Mouse (Mus musculus) adrenal gland, postnatal 36 days (tissue): ENCODE data around the gene Gm19410. TPM values are rescaled to one million over a fixed set of nuclear protein-coding genes. Genes with fewer than 3 reads are reported as not detected.
A peak's percentile ranks its signal among the peaks of the same experiment; 100 is the strongest.

Experiments used
- DNase-seq, 2 experiments: peaks; one replicate each; pipeline ENCODE4 v3.0.0; 2021; ENCODE audit warnings: mixed read lengths in 1 of 2
- long read RNA-seq, 2 experiments: library from polyadenylated mRNA; stranded (forward); transcript quantifications; one replicate each; pipeline ENCODE4 v2.0.0; 2021; ENCODE audit warnings: borderline sequencing depth in 2 of 2
- microRNA-seq: library from miRNA; unstranded; fragments of <30 nt; microRNA quantifications from one replicate; pipeline ENCODE4 v1.2.0, GENCODE M21; 2021
- total RNA-seq, 2 experiments: library from RNA; stranded (reverse); gene quantifications; 2 replicates each; pipeline ENCODE4 v1.2.3; 2021

Gm19410 gene
- not detected for total RNA-seq
- long read RNA-seq, experiment 1: 0 reads
- long read RNA-seq, experiment 2: 0 reads

DNA sequence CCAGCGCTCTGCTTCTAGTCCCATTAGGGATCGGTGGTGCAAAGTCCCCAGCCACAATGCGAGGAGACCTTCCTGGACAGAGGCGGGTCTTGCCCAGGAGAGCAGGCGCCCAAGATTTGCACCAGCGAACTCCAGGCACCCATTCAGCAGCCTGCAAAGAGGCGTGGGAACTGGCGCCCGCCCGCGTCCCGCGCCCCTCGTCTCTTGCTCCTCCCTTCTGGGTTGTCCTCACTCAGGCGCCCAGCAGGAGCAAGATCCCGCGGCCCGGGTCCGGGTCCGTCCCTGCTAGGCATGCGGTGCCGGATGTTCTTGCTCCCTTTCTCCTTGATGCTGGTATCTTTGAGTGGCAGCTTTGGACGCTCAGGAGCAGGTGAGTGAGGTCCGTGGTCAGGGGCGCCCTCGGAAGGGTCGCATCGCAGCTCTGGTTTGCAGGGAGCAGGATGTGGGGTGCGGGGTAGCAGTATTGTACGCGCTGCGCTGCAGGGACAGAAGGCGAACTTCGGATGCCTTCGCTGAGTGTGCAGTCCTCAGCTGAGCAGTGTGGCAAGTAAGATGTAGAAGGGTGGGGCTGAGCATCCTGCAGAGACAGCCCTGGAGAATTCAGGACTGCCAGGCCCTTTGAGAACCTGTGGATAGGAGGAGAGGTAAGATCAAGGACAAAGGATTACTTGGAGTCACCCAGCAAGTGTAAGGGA is at the start of gene Gm19410:
TSS of gene Gm19410 (plus strand) at position 292 of the 695 bp plus-strand sequence.
- peak; percentile 14 to 19 for DNase-seq

DNA sequence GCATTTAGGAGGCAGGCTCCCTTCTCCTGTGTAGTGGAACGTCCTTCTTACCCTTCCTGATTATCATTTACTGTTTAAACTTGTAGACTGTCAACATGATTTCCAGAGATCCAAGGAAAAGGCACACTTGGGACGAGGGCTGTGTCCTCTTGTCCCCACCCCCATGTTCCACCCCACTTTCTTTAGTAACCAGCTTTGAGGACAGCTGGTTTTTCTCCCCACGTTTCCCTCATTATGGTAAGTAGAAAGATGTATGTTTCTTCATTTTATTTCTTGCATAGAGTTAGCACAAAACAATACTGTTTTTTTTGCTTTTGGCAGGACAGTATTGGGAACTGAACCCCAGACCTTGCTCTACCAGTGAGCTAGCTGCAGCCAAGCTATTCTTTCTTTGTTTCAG is 34.8 kb upstream of the Gm19410 start:
- DNase-seq: no peak

DNA sequence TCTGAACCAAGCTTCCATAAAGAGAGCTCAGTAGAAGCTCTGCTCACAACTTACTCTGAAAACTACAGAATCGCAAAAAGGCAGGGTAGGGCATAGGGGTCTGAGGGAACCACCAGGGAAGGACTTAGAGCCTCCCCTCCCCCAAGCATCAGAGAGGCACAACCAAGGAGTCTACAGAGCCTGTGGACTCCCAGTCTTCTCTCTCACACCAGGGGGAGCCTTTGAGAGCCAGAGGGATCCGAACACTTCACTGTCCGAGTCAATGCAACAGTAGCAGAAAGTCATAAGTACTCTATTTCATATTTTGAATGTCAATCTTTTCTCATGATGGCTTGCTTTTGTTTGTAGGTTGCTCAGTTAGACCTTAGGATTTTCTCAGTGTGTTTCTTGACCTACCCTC is 30.2 kb upstream of the Gm19410 start:
- peak; percentile 19 to 34 for DNase-seq

GRCm38 (mm10) chr8:35756202-35756601 is 9.4 kb upstream of the Gm19410 start:
- DNase-seq: no peak

- DNase-seq: peak in 1 of 2 experiments; percentile 6
Observed at GRCm38 (mm10) chr8:35765020-35765419, 570 bp upstream of the Gm19410 start.

GRCm38 (mm10) chr8:35773508-35773907 is 7.9 kb downstream of the Gm19410 start:
- DNase-seq: no peak

Small RNA genes within 50 kb of the gene (microRNA-seq; reads per million reads assigned to microRNA genes)
- gene Gm44474: not detected
